Mouse (Mus musculus) midbrain, embryonic 10.5 days (tissue): ENCODE measurements around the gene Cnp. TPM values are rescaled to one million over a fixed set of nuclear protein-coding genes. Genes with fewer than 3 reads are reported as not detected.
"Not testable (repeated sequence)": the region's sequence is repeated elsewhere in the genome, so short reads cannot be mapped to it uniquely, and the experiment has no call there.

Experiments used
- DNase-seq: peaks from one replicate; pipeline ENCODE4 v3.0.0-alpha.2; 2017; ENCODE audit warnings: low spot score
- H3K27ac ChIP-seq: fragments of 300-500 bp; sonication (generic); replicated peaks from 2 replicates; pipeline ENCODE4 v1.5.1; 2016; ENCODE audit warnings: mild to moderate bottlenecking
- H3K27me3 ChIP-seq: fragments of 300-500 bp; sonication (generic); 2 replicates; pipeline ENCODE4 v1.6.1; 2016; ENCODE audit warnings: low read depth, mild to moderate bottlenecking; ENCODE audit not compliant: poor library complexity, severe bottlenecking
- H3K36me3 ChIP-seq: fragments of 300-500 bp; sonication (generic); 2 replicates; pipeline ENCODE4 v1.6.1; 2016; ENCODE audit warnings: mild to moderate bottlenecking, moderate library complexity
- H3K4me1 ChIP-seq: fragments of 300-500 bp; sonication (generic); 2 replicates; pipeline ENCODE4 v1.6.1; 2016
- H3K4me3 ChIP-seq: fragments of 300-500 bp; sonication (generic); 2 replicates; pipeline ENCODE4 v1.5.1; 2016; ENCODE audit warnings: mild to moderate bottlenecking, moderate library complexity
- H3K9me3 ChIP-seq: fragments of 300-500 bp; sonication (generic); replicated peaks from 2 replicates; pipeline ENCODE4 v1.6.1; 2016; ENCODE audit warnings: mild to moderate bottlenecking
- WGBS: fragments of 180-500 bp; shearing (Covaris S2); methylation state at CpG from one replicate; pipeline ENCODE4 v1.1.7; 2016; 5-methylcytosine and 5-hydroxymethylcytosine counted together
- polyA plus RNA-seq: library from polyadenylated mRNA; unstranded; fragments of >200 nt; fragmentation: Nextera tagmentation; extraction: Ambion mirVana; gene quantifications from 2 replicates; pipeline ENCODE4 v1.2.1, GENCODE M21; 2016

Gene Cnp
- polyA plus RNA-seq, 1 experiment from 2014 or later = 17.7 TPM

GRCm38 (mm10) chr11:100579116-100579799 is 4.6 kb downstream of the Cnp start:
- peaks cover 10% of the 10 kb centered on the region for H3K27me3 ChIP-seq

GRCm38 (mm10) chr11:100580275-100580674 is 5.6 kb downstream of the Cnp start:
- no peaks in the 10 kb centered on the region for H3K9me3 ChIP-seq
- peaks cover 10% of the 10 kb centered on the region for H3K27me3 ChIP-seq
- H3K4me1 ChIP-seq = peaks cover 12% of the 10 kb centered on the region
- H3K27ac ChIP-seq = no peak overlapping the region
- 90% methylated on average over 13 of the region's 13 CpGs for WGBS
- H3K4me3 ChIP-seq = no peak overlapping the region
- no peak for DNase-seq
- peaks cover 87% of the 10 kb centered on the region for H3K36me3 ChIP-seq

More at GRCm38 (mm10) chr11:100579116-100579799, 4.6 kb downstream of the Cnp start:
- Histone ChIP-seq H3K9me3 (no peaks in the 10 kb centered on the region), H3K4me1 (peaks cover 20% of the 10 kb centered on the region), H3K27ac (no peak overlapping the region), H3K36me3 (peaks cover 77% of the 10 kb centered on the region), H3K4me3 (no peak overlapping the region)
- no peak for DNase-seq
- WGBS = 96% methylated on average over 9 of the region's 9 CpGs

GRCm38 (mm10) chr11:100581756-100582155 is 7.1 kb downstream of the Cnp start:
- no peak for DNase-seq
- Histone ChIP-seq H3K4me1 (no peaks in the 10 kb centered on the region), H3K36me3 (peaks cover 97% of the 10 kb centered on the region), H3K4me3 (no peak overlapping the region), H3K9me3 (no peaks in the 10 kb centered on the region), H3K27ac (no peak overlapping the region), H3K27me3 (no peaks in the 10 kb centered on the region; the same call in 1 of the 2 replicates)
- WGBS = 90% methylated on average over 4 of the region's 4 CpGs

GRCm38 (mm10) chr11:100582413-100582812 is 7.7 kb downstream of the Cnp start:
- not testable (repeated sequence) for H3K27me3 ChIP-seq, H3K9me3 ChIP-seq, H3K4me1 ChIP-seq, H3K27ac ChIP-seq, DNase-seq, H3K4me3 ChIP-seq
- WGBS = 78% methylated on average over 1 of the region's 1 CpGs
- H3K36me3 ChIP-seq = peaks cover 97% of the 10 kb centered on the region

- H3K36me3 ChIP-seq = peaks cover 99% of the 10 kb centered on the region
- no peaks in the 10 kb centered on the region for H3K4me1 ChIP-seq
- no peak overlapping the region for H3K4me3 ChIP-seq
- H3K27me3 ChIP-seq = no peaks in the 10 kb centered on the region
- H3K27ac ChIP-seq = no peak overlapping the region
- DNase-seq = no peak
- no peaks in the 10 kb centered on the region for H3K9me3 ChIP-seq
- 83% methylated on average over 2 of the region's 2 CpGs for WGBS
Measured at GRCm38 (mm10) chr11:100582836-100583235, 8.1 kb downstream of the Cnp start.

- H3K27ac ChIP-seq = no peak overlapping the region
- H3K9me3 ChIP-seq = no peaks in the 10 kb centered on the region
- peaks cover 100% of the 10 kb centered on the region for H3K36me3 ChIP-seq
- H3K4me3 ChIP-seq = no peak overlapping the region
- 91% methylated on average over 7 of the region's 7 CpGs for WGBS
- no peak for DNase-seq
- H3K27me3 ChIP-seq = no peaks in the 10 kb centered on the region
- no peaks in the 10 kb centered on the region for H3K4me1 ChIP-seq
Measured at GRCm38 (mm10) chr11:100584561-100584961, 9.9 kb downstream of the Cnp start.

- no peaks in the 10 kb centered on the region for H3K4me1 ChIP-seq
- no peak for DNase-seq
- H3K9me3 ChIP-seq = no peaks in the 10 kb centered on the region
- H3K27me3 ChIP-seq = no peaks in the 10 kb centered on the region
- WGBS = 96% methylated on average over 3 of the region's 3 CpGs
- H3K27ac ChIP-seq = no peak overlapping the region
- no peak overlapping the region for H3K4me3 ChIP-seq
- peaks cover 100% of the 10 kb centered on the region for H3K36me3 ChIP-seq
Measured at GRCm38 (mm10) chr11:100585148-100585547, 10.4 kb downstream of the Cnp start.

GRCm38 (mm10) chr11:100588462-100588861 is 13.8 kb downstream of the Cnp start:
- H3K27ac ChIP-seq = no peak overlapping the region
- no peak overlapping the region for H3K4me3 ChIP-seq
- no peaks in the 10 kb centered on the region for H3K4me1 ChIP-seq
- H3K36me3 ChIP-seq = peaks cover 99% of the 10 kb centered on the region
- H3K27me3 ChIP-seq = no peaks in the 10 kb centered on the region
- no peaks in the 10 kb centered on the region for H3K9me3 ChIP-seq
- WGBS = 100% methylated on average over 2 of the region's 2 CpGs
- DNase-seq = no peak

- Histone ChIP-seq H3K4me1 (no peaks in the 10 kb centered on the region), H3K36me3 (peaks cover 99% of the 10 kb centered on the region), H3K9me3 (no peaks in the 10 kb centered on the region), H3K27ac (no peak overlapping the region), H3K4me3 (no peak overlapping the region), H3K27me3 (no peaks in the 10 kb centered on the region)
- DNase-seq = no peak
- 89% methylated on average over 11 of the region's 11 CpGs for WGBS
Measured at GRCm38 (mm10) chr11:100592346-100593046, 17.8 kb downstream of the Cnp start.

- Histone ChIP-seq H3K4me3 (no peak overlapping the region), H3K36me3 (peaks cover 99% of the 10 kb centered on the region), H3K27ac (no peak overlapping the region), H3K9me3 (no peaks in the 10 kb centered on the region), H3K27me3 (no peaks in the 10 kb centered on the region), H3K4me1 (no peaks in the 10 kb centered on the region)
- no peak for DNase-seq
- WGBS = 96% methylated on average over 7 of the region's 7 CpGs
Measured at GRCm38 (mm10) chr11:100594608-100595007, 19.9 kb downstream of the Cnp start.

GRCm38 (mm10) chr11:100595533-100595932 is 20.8 kb downstream of the Cnp start:
- H3K36me3 ChIP-seq = peaks cover 100% of the 10 kb centered on the region
- no peak overlapping the region for H3K27ac ChIP-seq
- H3K9me3 ChIP-seq = no peaks in the 10 kb centered on the region
- H3K4me1 ChIP-seq = no peaks in the 10 kb centered on the region
- DNase-seq = no peak
- WGBS = 87% methylated on average over 4 of the region's 4 CpGs
- H3K4me3 ChIP-seq = no peak overlapping the region
- no peaks in the 10 kb centered on the region for H3K27me3 ChIP-seq

GRCm38 (mm10) chr11:100598074-100598473 is 23.4 kb downstream of the Cnp start:
- WGBS = 91% methylated on average over 4 of the region's 4 CpGs
- no peak for DNase-seq
- Histone ChIP-seq H3K27ac (no peak overlapping the region), H3K4me1 (no peaks in the 10 kb centered on the region), H3K27me3 (no peaks in the 10 kb centered on the region), H3K36me3 (peaks cover 100% of the 10 kb centered on the region), H3K9me3 (no peaks in the 10 kb centered on the region), H3K4me3 (no peak overlapping the region)

- no peak overlapping the region for H3K27ac ChIP-seq
- H3K27me3 ChIP-seq = no peaks in the 10 kb centered on the region
- peaks cover 90% of the 10 kb centered on the region for H3K36me3 ChIP-seq
- H3K4me3 ChIP-seq = no peak overlapping the region
- DNase-seq = no peak
- H3K4me1 ChIP-seq = no peaks in the 10 kb centered on the region
- H3K9me3 ChIP-seq = no peaks in the 10 kb centered on the region
- 95% methylated on average over 3 of the region's 3 CpGs for WGBS
Measured at GRCm38 (mm10) chr11:100601372-100601771, 26.7 kb downstream of the Cnp start.
